Mouse (Mus musculus): ENCODE data around the gene Madcam1. TPM values are rescaled to one million over a fixed set of nuclear protein-coding genes. Genes with fewer than 3 reads are reported as not detected.

Gene Madcam1
- 3.9 and 8.7 TPM in 2 replicates for polyA plus RNA-seq (2012; rRNA removed; ENCODE audit: low replicate concordance)

GRCm38 (mm10) chr10:79664131-79664665 lies at the start of gene Madcam1:
Gene Madcam1, plus strand, starts transcription at chr10:79664559.

GRCm38 (mm10) chr10:79637128-79638110 lies 26.9 kb upstream of the Madcam1 start, which contains the start of gene Shc2:
Gene Shc2, minus strand, starts transcription at chr10:79637918.

GRCm38 (mm10) chr10:79645711-79646110 lies 18.6 kb upstream of the Madcam1 start, which contains the start of gene Odf3l2:
Gene Odf3l2, minus strand, starts transcription at chr10:79645738.

GRCm38 (mm10) chr10:79668771-79669575 lies 4.6 kb downstream of the Madcam1 start, which contains the start of gene Tpgs1:
Gene Tpgs1, plus strand, starts transcription at chr10:79669369.

GRCm38 (mm10) chr10:79681591-79682245 lies 17.4 kb downstream of the Madcam1 start, which contains the start of gene Cdc34:
Gene Cdc34, plus strand, starts transcription at chr10:79682195.

GRCm38 (mm10) chr10:79688720-79689119 lies 24.4 kb downstream of the Madcam1 start, which contains the start of gene Gzmm:
Gene Gzmm, plus strand, starts transcription at chr10:79689020.

GRCm38 (mm10) chr10:79704065-79704969 lies 40.0 kb downstream of the Madcam1 start, which contains the start of gene Bsg:
Gene Bsg, plus strand, starts transcription at chr10:79704491.

GRCm38 (mm10) chr10:79716254-79716987 lies 52.1 kb downstream of the Madcam1 start, which contains the start of gene Hcn2:
Gene Hcn2, plus strand, starts transcription at chr10:79716634.

Other genes with a start within 250 kb of the Madcam1 start
- not detected in 2 replicates for gene Vmn2r83, start 195.8 kb upstream of the Madcam1 start, polyA plus RNA-seq (2012; rRNA removed; ENCODE audit: low replicate concordance)
- 27.4 and 36.8 TPM in 2 replicates for gene Plpp2, start 130.8 kb upstream of the Madcam1 start, polyA plus RNA-seq (2012; rRNA removed; ENCODE audit: low replicate concordance)
- 102 and 125 TPM in 2 replicates for gene Mier2, start 109.4 kb upstream of the Madcam1 start, polyA plus RNA-seq (2012; rRNA removed; ENCODE audit: low replicate concordance)
- 0.24 TPM in 1 of 2 replicates, not detected in the other for gene Theg, start 77.2 kb upstream of the Madcam1 start, polyA plus RNA-seq (2012; rRNA removed; ENCODE audit: low replicate concordance)
- 0.19 and 0.26 TPM in 2 replicates for gene C2cd4c, start 50.5 kb upstream of the Madcam1 start, polyA plus RNA-seq (2012; rRNA removed; ENCODE audit: low replicate concordance)
- 12.4 and 17.4 TPM in 2 replicates for gene Shc2, start 26.6 kb upstream of the Madcam1 start, polyA plus RNA-seq (2012; rRNA removed; ENCODE audit: low replicate concordance)
- gene Odf3l2, start 18.8 kb upstream of the Madcam1 start, polyA plus RNA-seq (2012; rRNA removed; ENCODE audit: low replicate concordance) = 2.3 TPM in 1 of 2 replicates, not detected in the other
- gene Tpgs1, start 4.8 kb downstream of the Madcam1 start, polyA plus RNA-seq (2012; rRNA removed; ENCODE audit: low replicate concordance) = 46.9 and 119 TPM in 2 replicates
- 265 and 337 TPM in 2 replicates for gene Cdc34, start 17.6 kb downstream of the Madcam1 start, polyA plus RNA-seq (2012; rRNA removed; ENCODE audit: low replicate concordance)
- gene Gzmm, start 24.5 kb downstream of the Madcam1 start, polyA plus RNA-seq (2012; rRNA removed; ENCODE audit: low replicate concordance) = 1.1 and 1.3 TPM in 2 replicates
- 489 and 512 TPM in 2 replicates for gene Bsg, start 39.9 kb downstream of the Madcam1 start, polyA plus RNA-seq (2012; rRNA removed; ENCODE audit: low replicate concordance)
- gene Hcn2, start 52.1 kb downstream of the Madcam1 start, polyA plus RNA-seq (2012; rRNA removed; ENCODE audit: low replicate concordance) = 1.9 and 6.1 TPM in 2 replicates
- 53.1 and 71.6 TPM in 2 replicates for gene Polrmt, start 82.0 kb downstream of the Madcam1 start, polyA plus RNA-seq (2012; rRNA removed; ENCODE audit: low replicate concordance)
- gene Fgf22, start 90.5 kb downstream of the Madcam1 start, polyA plus RNA-seq (2012; rRNA removed; ENCODE audit: low replicate concordance) = 0.19 TPM in 1 of 2 replicates, not detected in the other
- gene Rnf126, start 102.4 kb downstream of the Madcam1 start, polyA plus RNA-seq (2012; rRNA removed; ENCODE audit: low replicate concordance) = 91.7 and 212 TPM in 2 replicates
- 19.5 and 24.6 TPM in 2 replicates for gene Fstl3, start 112.7 kb downstream of the Madcam1 start, polyA plus RNA-seq (2012; rRNA removed; ENCODE audit: low replicate concordance)
- 0.26 and 0.27 TPM in 2 replicates for gene Prss57, start 126.4 kb downstream of the Madcam1 start, polyA plus RNA-seq (2012; rRNA removed; ENCODE audit: low replicate concordance)
- gene Palm, start 129.0 kb downstream of the Madcam1 start, polyA plus RNA-seq (2012; rRNA removed; ENCODE audit: low replicate concordance) = 49.2 and 87.4 TPM in 2 replicates
- gene Misp, start 156.4 kb downstream of the Madcam1 start, polyA plus RNA-seq (2012; rRNA removed; ENCODE audit: low replicate concordance) = 1.3 TPM in 2 replicates
- 163 and 219 TPM in 2 replicates for gene Ptbp1, start 189.9 kb downstream of the Madcam1 start, polyA plus RNA-seq (2012; rRNA removed; ENCODE audit: low replicate concordance)
- gene Prtn3, start 209.9 kb downstream of the Madcam1 start, polyA plus RNA-seq (2012; rRNA removed; ENCODE audit: low replicate concordance) = 17.2 and 40.5 TPM in 2 replicates
- 29.8 and 33.3 TPM in 2 replicates for gene Plppr3, start 210.1 kb downstream of the Madcam1 start, polyA plus RNA-seq (2012; rRNA removed; ENCODE audit: low replicate concordance)
- gene Elane, start 221.7 kb downstream of the Madcam1 start, polyA plus RNA-seq (2012; rRNA removed; ENCODE audit: low replicate concordance) = 3.4 and 5.8 TPM in 2 replicates
- gene Cfd, start 226.3 kb downstream of the Madcam1 start, polyA plus RNA-seq (2012; rRNA removed; ENCODE audit: low replicate concordance) = 26,645 and 44,997 TPM in 2 replicates
- 66.2 and 92.4 TPM in 2 replicates for gene Med16, start 244.4 kb downstream of the Madcam1 start, polyA plus RNA-seq (2012; rRNA removed; ENCODE audit: low replicate concordance)
- not detected in 2 replicates for gene Gm26602, start 246.3 kb downstream of the Madcam1 start, polyA plus RNA-seq (2012; rRNA removed; ENCODE audit: low replicate concordance)